In genomic region chr5:117452013-117452412, GRCm38 (mm10) we compare ENCODE assay signal across 27 mouse cellular contexts. TPM values are rescaled to one million over a fixed set of nuclear protein-coding genes. Genes with fewer than 3 reads are reported as not detected.
"Had no signal": no experiment of that assay in that cellular context is flagged by ENCODE, and none has a peak within 500 bp of the region (broad histone marks: within the 10 kb centered on the region; RNA-seq: fewer than 3 reads in every experiment).

No protein-coding gene starts in this region.

- H3K36me3 ChIP-seq: heart, embryonic 13.5 days; heart, embryonic 15.5 days; hindbrain, embryonic 10.5 days; hindbrain, embryonic 12.5 days; intestine, embryonic 15.5 days; limb, embryonic 10.5 days; limb, embryonic 12.5 days; liver, embryonic 12.5 days had no signal

- H3K4me1 ChIP-seq: intestine, embryonic 15.5 days; limb, embryonic 10.5 days; limb, embryonic 12.5 days; liver, embryonic 12.5 days had no signal

- H3K27ac ChIP-seq: heart, adult 2 months; heart, embryonic 13.5 days; heart, embryonic 15.5 days; hindbrain, embryonic 10.5 days; hindbrain, embryonic 12.5 days; hindbrain, embryonic 14.5 days; intestine, embryonic 15.5 days; layer of hippocampus, adult 2 months; left cerebral cortex, adult 2 months; limb, embryonic 10.5 days; limb, embryonic 12.5 days; liver, embryonic 12.5 days; liver, embryonic 14.5 days had no signal

- H3K4me2 ChIP-seq: heart, embryonic 11.5 days; heart, embryonic 13.5 days; heart, embryonic 15.5 days; hindbrain, embryonic 12.5 days; hindbrain, embryonic 14.5 days; intestine, embryonic 15.5 days; limb, embryonic 12.5 days; liver, embryonic 12.5 days had no signal

- H3K9ac ChIP-seq: heart, embryonic 13.5 days; heart, embryonic 15.5 days; hindbrain, embryonic 12.5 days; hindbrain, embryonic 14.5 days; intestine, embryonic 15.5 days; limb, embryonic 12.5 days; liver, embryonic 12.5 days; liver, embryonic 14.5 days had no signal

- H3K27me3 ChIP-seq: hindbrain, embryonic 12.5 days; intestine, embryonic 15.5 days had no signal

- H3K4me3 ChIP-seq: heart, adult 2 months; heart, embryonic 13.5 days; heart, embryonic 15.5 days; hindbrain, embryonic 10.5 days; hindbrain, embryonic 12.5 days; intestine, embryonic 15.5 days; layer of hippocampus, adult 2 months; left cerebral cortex, adult 2 months; limb, embryonic 10.5 days; limb, embryonic 12.5 days; liver, embryonic 12.5 days had no signal

- ATAC-seq: hindbrain, embryonic 16.5 days; inflammation-experienced regulatory T-cells, adult 6 months; intestine, embryonic 15.5 days; intestine, postnatal 0 days; liver, embryonic 12.5 days had no signal

- H3K9me3 ChIP-seq: heart, embryonic 13.5 days; heart, embryonic 15.5 days; hindbrain, embryonic 10.5 days; hindbrain, embryonic 12.5 days; intestine, embryonic 15.5 days; limb, embryonic 10.5 days; limb, embryonic 12.5 days; liver, embryonic 12.5 days had no signal

- DNase-seq: gastrocnemius, postnatal 14 days; gastrocnemius, postnatal 36 days; heart, adult 11 months; heart, adult 2 months; heart, postnatal 14 days; heart, postnatal 4 days; kidney, adult 2 months; kidney, postnatal 10 days; kidney, postnatal 25 days; kidney, postnatal 4 days had no signal

RNA-seq across cellular contexts. Expression of gene Ksr2, which starts 38.2 kb away (rescaled TPM):
- polyA plus RNA-seq: heart, postnatal 0 days; limb, embryonic 10.5 days; liver, embryonic 12.5 days had no signal
